Mouse (Mus musculus) MEL (cell line): ENCODE data around the gene Zmiz1. TPM values are rescaled to one million over a fixed set of nuclear protein-coding genes. Genes with fewer than 3 reads are reported as not detected.

ENCODE experiments used
- DNase-seq: peaks from one replicate; pipeline ENCODE4 v3.0.0; 2011; ENCODE audit warnings: low read depth, low spot score
- H3K27ac ChIP-seq: 2 replicates; pipeline ENCODE4 v1.5.1; 2012; ENCODE audit warnings: low read depth, mild to moderate bottlenecking, control low read depth, low read length, moderate library complexity; ENCODE audit not compliant: control insufficient read depth
- H3K27me3 ChIP-seq, 2 experiments: fragments of 150-350 bp in 1 of 2; sonication (generic) in 1 of 2; 2 replicates each; pipeline ENCODE4 v1.6.1; 2012; ENCODE audit warnings: low read length in 2 of 2, mild to moderate bottlenecking in 2 of 2, improper control_type of control experiment in 1 of 2, moderate library complexity in 1 of 2; ENCODE audit not compliant: insufficient read depth in 2 of 2, control insufficient read depth in 1 of 2
- H3K36me3 ChIP-seq, 2 experiments: 2 replicates each; pipeline ENCODE4 v1.6.1; 2012 to 2014; ENCODE audit warnings: low read length in 2 of 2, improper control_type of control experiment in 1 of 2, inconsistent platforms in 1 of 2, mild to moderate bottlenecking in 1 of 2; ENCODE audit not compliant: insufficient read depth in 2 of 2, control insufficient read depth in 1 of 2
- H3K4me1 ChIP-seq, 2 experiments: fragments of 150-350 bp in 1 of 2; sonication (generic) in 1 of 2; 2 replicates each; pipeline ENCODE4 v1.6.1; 2012; ENCODE audit warnings: low read length in 2 of 2, improper control_type of control experiment in 1 of 2, mild to moderate bottlenecking in 1 of 2; ENCODE audit not compliant: insufficient read depth in 2 of 2, control insufficient read depth in 1 of 2
- H3K4me3 ChIP-seq, 2 experiments: fragments of 150-350 bp in 1 of 2; sonication (generic) in 1 of 2; 2 replicates each; pipeline ENCODE4 v1.5.1; 2012; ENCODE audit warnings: low read depth in 2 of 2, low read length in 2 of 2, mild to moderate bottlenecking in 2 of 2, moderate library complexity in 2 of 2, control low read depth in 1 of 2, improper control_type of control experiment in 1 of 2; ENCODE audit not compliant: control insufficient read depth in 1 of 2, insufficient read depth in 1 of 2
- H3K79me2 ChIP-seq: 2 replicates; pipeline ENCODE4 v1.6.1; 2012; ENCODE audit warnings: mild to moderate bottlenecking, low read length, moderate library complexity; ENCODE audit not compliant: control insufficient read depth, poor library complexity, insufficient read depth
- H3K9ac ChIP-seq: 2 replicates; pipeline ENCODE4 v1.6.1; 2012; ENCODE audit warnings: low read depth, mild to moderate bottlenecking, control low read depth, low read length, moderate library complexity; ENCODE audit not compliant: control insufficient read depth, poor library complexity, severe bottlenecking
- H3K9me3 ChIP-seq: fragments of 150-350 bp; sonication (generic); replicated peaks from 2 replicates; pipeline ENCODE4 v1.6.1; 2012; ENCODE audit warnings: mild to moderate bottlenecking, low read length, improper control_type of control experiment, moderate library complexity; ENCODE audit not compliant: insufficient read depth
- CHD2 ChIP-seq: IDR thresholded peaks from 2 replicates; pipeline ENCODE4 v1.6.1; 2011; ENCODE audit warnings: low read length, improper control_type of control experiment
- ETS1 ChIP-seq: IDR thresholded peaks from 2 replicates; pipeline ENCODE4 v1.6.1; 2012; ENCODE audit warnings: low read depth, mild to moderate bottlenecking, inconsistent platforms, low read length, improper control_type of control experiment, moderate library complexity
- HCFC1 ChIP-seq: IDR thresholded peaks from 2 replicates; pipeline ENCODE4 v1.6.1; 2012; ENCODE audit warnings: low read depth, mild to moderate bottlenecking, inconsistent platforms, low read length, improper control_type of control experiment, moderate library complexity
- MAFK ChIP-seq: IDR thresholded peaks from 2 replicates; pipeline ENCODE4 v1.6.1; 2011; ENCODE audit warnings: low read depth, mild to moderate bottlenecking, low read length, improper control_type of control experiment, borderline replicate concordance
- MAZ ChIP-seq: IDR thresholded peaks from 2 replicates; pipeline ENCODE4 v1.6.1; 2012; ENCODE audit warnings: low read depth, mild to moderate bottlenecking, inconsistent platforms, low read length, improper control_type of control experiment
- MYB ChIP-seq: IDR thresholded peaks from 2 replicates; pipeline ENCODE4 v1.6.1; 2011; ENCODE audit warnings: mild to moderate bottlenecking, low read depth, low read length, improper control_type of control experiment
- POLR2AphosphoS2 ChIP-seq: IDR thresholded peaks from 2 replicates; pipeline ENCODE4 v1.6.1; 2011; ENCODE audit warnings: low read length, improper control_type of control experiment
- POLR2AphosphoS5 ChIP-seq: IDR thresholded peaks from 2 replicates; pipeline ENCODE4 v1.6.1; 2012; ENCODE audit warnings: low read depth, borderline replicate concordance, mild to moderate bottlenecking, inconsistent platforms, low read length, moderate library complexity, mixed read lengths
- RAD21 ChIP-seq: IDR thresholded peaks from 2 replicates; pipeline ENCODE4 v1.6.1; 2011; ENCODE audit warnings: mild to moderate bottlenecking, low read depth, low read length, improper control_type of control experiment
- SMC3 ChIP-seq: IDR thresholded peaks from 2 replicates; pipeline ENCODE4 v1.6.1; 2011; ENCODE audit warnings: low read depth, low read length, improper control_type of control experiment
- TAL1 ChIP-seq: IDR thresholded peaks from 2 replicates; pipeline ENCODE4 v1.6.1; 2012; ENCODE audit warnings: mild to moderate bottlenecking, inconsistent platforms, low read length, moderate library complexity, mixed read lengths
- UBTF ChIP-seq: IDR thresholded peaks from 2 replicates; pipeline ENCODE4 v1.6.1; 2012; ENCODE audit warnings: low read depth, mild to moderate bottlenecking, inconsistent platforms, low read length, improper control_type of control experiment, moderate library complexity, borderline replicate concordance; ENCODE audit not compliant: insufficient read depth
- ZKSCAN1 ChIP-seq: IDR thresholded peaks from 2 replicates; pipeline ENCODE4 v1.6.1; 2012; ENCODE audit warnings: low read depth, mild to moderate bottlenecking, inconsistent platforms, low read length, improper control_type of control experiment, moderate library complexity
- ZMIZ1 ChIP-seq: IDR thresholded peaks from 2 replicates; pipeline ENCODE4 v1.6.1; 2012; ENCODE audit warnings: low read depth, mild to moderate bottlenecking, inconsistent platforms, low read length, improper control_type of control experiment, moderate library complexity
- polyA plus RNA-seq, 2 experiments: library from polyadenylated mRNA; stranded (reverse) in 1 of 2; unstranded in 1 of 2; fragments of >175 nt in 1 of 2; fragments of >200 nt in 1 of 2; gene quantifications; 2 replicates each; pipeline versions ENCODE4 v1.2.1 to v1.2.4; 2012; ENCODE audit warnings: low replicate concordance in 2 of 2, low read depth in 1 of 2; ENCODE audit not compliant: insufficient read length in 2 of 2, insufficient read depth in 1 of 2, missing spikeins in 1 of 2
- total RNA-seq: library from RNA; depleted of rRNA; stranded (reverse); fragments of 300-350 nt; gene quantifications from 2 replicates; pipeline ENCODE4 v1.2.3, GENCODE M21; 2012

The Zmiz1 gene
- total and polyA plus RNA-seq, 3 experiments = 2.7 to 19.9 TPM; not detected in 1

DNA sequence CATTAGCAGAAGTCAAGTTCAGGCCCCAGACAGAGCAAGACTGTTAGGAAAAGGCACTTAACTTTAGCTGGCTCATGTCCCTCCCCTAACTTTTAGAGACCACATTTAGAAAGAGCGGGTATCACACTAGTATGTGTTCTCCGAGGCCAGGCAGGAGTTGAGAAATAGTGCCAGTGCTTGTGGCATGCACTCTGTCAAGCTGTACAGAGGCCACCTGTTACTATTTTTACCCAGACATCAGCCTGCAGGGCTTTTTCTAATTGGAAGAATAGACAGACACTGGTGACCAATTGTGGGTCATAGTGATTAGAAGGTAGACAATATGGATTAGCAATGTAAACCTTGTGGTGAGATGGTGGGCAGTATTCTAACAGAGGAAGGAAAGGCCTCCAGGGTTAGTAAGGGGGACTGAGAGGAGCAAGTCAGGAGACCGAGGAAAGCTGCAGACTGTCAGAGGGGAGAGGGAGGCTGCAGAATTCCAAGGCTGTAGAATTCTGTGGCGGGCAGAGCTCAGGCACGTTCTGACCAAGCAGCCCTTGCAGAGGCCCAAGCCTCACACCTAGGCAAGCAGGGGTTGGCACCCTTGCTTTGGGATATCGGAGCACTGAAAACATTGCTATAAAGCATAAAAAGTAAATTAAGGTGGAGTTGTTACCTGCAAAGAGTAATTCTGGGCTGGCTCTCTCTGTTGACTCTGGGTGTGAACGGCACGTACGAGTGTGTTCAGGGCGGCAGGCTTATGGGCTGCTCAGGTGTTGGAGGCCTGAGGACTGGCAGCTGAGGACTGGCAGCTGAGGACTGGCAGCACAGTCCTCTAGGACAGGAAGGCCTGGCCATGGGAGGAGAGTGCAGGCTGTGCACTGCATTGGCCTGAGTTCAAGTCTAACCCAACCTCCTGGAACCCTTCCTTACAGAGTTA, 228.3 kb downstream of the Zmiz1 start:
- Histone ChIP-seq H3K4me1 (no peaks in the 10 kb centered on the region), H3K9me3 (no peaks in the 10 kb centered on the region)

DNA sequence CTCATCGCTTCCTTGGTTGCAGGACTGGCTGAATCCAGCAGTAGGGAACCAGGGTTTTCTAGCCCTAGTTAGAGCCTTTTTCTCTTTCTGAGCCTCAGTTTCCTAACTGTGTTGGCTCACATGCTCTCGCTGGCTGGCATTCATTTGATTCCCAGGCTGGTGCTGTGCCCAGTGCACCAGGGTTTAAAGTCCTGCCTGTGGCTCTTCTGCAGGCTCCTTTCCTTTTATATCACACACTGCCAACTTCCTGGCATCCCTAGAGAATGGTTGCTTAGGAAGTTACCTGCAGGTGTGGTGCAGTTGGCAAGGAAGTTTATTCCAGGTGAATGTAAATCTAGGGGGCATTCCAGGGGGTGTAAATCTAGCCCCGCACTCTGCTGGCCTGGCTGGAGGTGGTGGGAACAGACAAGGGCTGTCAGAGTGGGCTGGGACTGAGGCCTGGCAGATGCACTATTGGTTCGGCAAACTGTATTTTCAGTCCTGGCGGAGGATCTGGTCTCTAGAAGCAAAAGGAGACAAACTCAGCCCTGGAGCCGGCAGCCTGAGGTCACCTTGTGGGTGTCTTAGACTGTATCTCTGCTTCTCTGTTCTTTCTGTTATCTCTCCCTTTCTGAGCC, 234.4 kb downstream of the Zmiz1 start:
- Histone ChIP-seq H3K4me3 (peak overlapping the region; percentile 36 to 67; a peak in 3 of 4 replicates), H3K4me1 (peaks cover 3 to 18% of the 10 kb centered on the region in 2 experiments; a peak in 3 of 4 replicates), H3K79me2 (peaks cover 20% of the 10 kb centered on the region), H3K27me3 (no peaks in the 10 kb centered on the region), H3K27ac (no peak overlapping the region), H3K36me3 (peaks cover 0 to 9% of the 10 kb centered on the region in 2 experiments; a peak in 2 of 4 replicates), H3K9ac (peak overlapping the region; percentile 70), H3K9me3 (no peaks in the 10 kb centered on the region)
- TF ChIP-seq POLR2AphosphoS5 (no peak), UBTF (no peak), SMC3 (no peak), CHD2 (no peak), RAD21 (no peak)
- DNase-seq = no peak

More for the DNA sequence above, 228.3 kb downstream of the Zmiz1 start:
- DNase-seq = no peak
- TF ChIP-seq ETS1 (no peak), MAZ (no peak), ZMIZ1 (no peak), ZKSCAN1 (no peak), HCFC1 (no peak), MYB (no peak), RAD21 (no peak), POLR2AphosphoS2 (no peak), TAL1 (no peak), MAFK (no peak)
- Histone ChIP-seq H3K9ac (no peak overlapping the region), H3K27me3 (peaks cover 0 to 4% of the 10 kb centered on the region in 2 experiments; a peak in 1 of 4 replicates), H3K79me2 (no peaks in the 10 kb centered on the region), H3K4me3 (no peak overlapping the region), H3K27ac (no peak overlapping the region), H3K36me3 (no peaks in the 10 kb centered on the region; a peak in 1 of 4 replicates)
